Mouse (Mus musculus) stomach, embryonic 14.5 days (tissue): ENCODE data around the gene Arhgef19. TPM values are rescaled to one million over a fixed set of nuclear protein-coding genes. Genes with fewer than 3 reads are reported as not detected.

ENCODE experiments used
- ATAC-seq: fragments of 200-750 bp; cut with Nextera tagmentation; 2 replicates; pipeline ENCODE4 v1.8.0; 2017; ENCODE audit warnings: low read depth, moderate TSS enrichment; ENCODE audit not compliant: insufficient number of reproducible peaks, insufficient read depth, low FRiP score
- H3K27ac ChIP-seq: fragments of 300-500 bp; sonication (generic); 2 replicates; pipeline ENCODE4 v1.5.1; 2014; ENCODE audit warnings: mild to moderate bottlenecking, low read length, moderate library complexity, mixed read lengths
- H3K27me3 ChIP-seq: fragments of 300-500 bp; sonication (generic); 2 replicates; pipeline ENCODE4 v1.6.1; 2014; ENCODE audit warnings: low read length, control low read depth, mixed read lengths; ENCODE audit not compliant: control insufficient read depth, insufficient read depth
- H3K36me3 ChIP-seq: fragments of 300-500 bp; sonication (generic); 2 replicates; pipeline ENCODE4 v1.6.1; 2014; ENCODE audit warnings: mild to moderate bottlenecking, control low read depth, low read length, moderate library complexity, mixed read lengths; ENCODE audit not compliant: control insufficient read depth, insufficient read depth
- H3K4me1 ChIP-seq: fragments of 300-500 bp; sonication (generic); 2 replicates; pipeline ENCODE4 v1.6.1; 2014; ENCODE audit warnings: low read length, control low read depth, mixed read lengths; ENCODE audit not compliant: control insufficient read depth, insufficient read depth
- H3K4me2 ChIP-seq: fragments of 300-500 bp; sonication (generic); replicated peaks from 2 replicates; pipeline ENCODE4 v1.6.1; 2014; ENCODE audit warnings: low read depth, low read length, control low read depth
- H3K4me3 ChIP-seq: fragments of 300-500 bp; sonication (generic); 2 replicates; pipeline ENCODE4 v1.5.1; 2014; ENCODE audit warnings: low read depth, low read length, control low read depth
- H3K9ac ChIP-seq: fragments of 300-500 bp; sonication (generic); replicated peaks from 2 replicates; pipeline ENCODE4 v1.6.1; 2014; ENCODE audit warnings: low read depth, mild to moderate bottlenecking, control low read depth, low read length, moderate library complexity, mixed read lengths
- H3K9me3 ChIP-seq: fragments of 300-500 bp; sonication (generic); 2 replicates; pipeline ENCODE4 v1.6.1; 2016; ENCODE audit warnings: low read depth, low read length, control low read depth; ENCODE audit not compliant: control insufficient read depth
- WGBS: fragments of 180-500 bp; shearing (Covaris S2); extraction: QIAGEN DNeasy Blood & Tissue Kit; methylation state at CpG from one replicate; pipeline ENCODE4 v1.1.7; 2014; 5-methylcytosine and 5-hydroxymethylcytosine counted together
- polyA plus RNA-seq: library from polyadenylated mRNA; unstranded; fragments of >200 nt; fragmentation: Nextera tagmentation; extraction: Ambion mirVana; gene quantifications from 2 replicates; pipeline ENCODE4 v1.2.1, GENCODE M21; 2014

The Arhgef19 gene
- polyA plus RNA-seq, 1 experiment from 2014 or later: 23.0 TPM

DNA sequence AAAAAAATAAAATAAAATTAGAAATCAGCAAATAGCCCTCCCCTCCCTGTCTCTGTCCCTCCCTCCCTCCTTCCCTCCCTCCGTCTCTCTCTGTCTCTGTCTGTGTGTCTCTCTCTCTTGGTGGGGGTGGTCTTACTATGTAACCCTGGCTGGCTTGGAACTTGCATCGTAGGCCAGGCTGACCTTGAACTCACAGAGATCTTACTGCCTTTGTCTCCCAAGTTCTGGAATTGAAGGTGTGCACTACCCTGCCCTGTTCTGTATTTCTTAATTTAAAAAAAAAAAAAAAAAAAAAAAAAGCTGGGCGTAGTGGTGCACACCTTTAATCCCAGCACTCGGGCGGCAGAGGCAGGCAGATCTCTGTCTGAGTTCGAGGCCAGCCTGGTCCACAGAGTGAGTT is 40.5 kb downstream of the Arhgef19 start:
- no peak overlapping the region for H3K4me2 ChIP-seq
- no peaks in the 10 kb centered on the region for H3K9me3 ChIP-seq
- ATAC-seq: no peak
- 95% methylated on average over 6 of the region's 6 CpGs for WGBS
- no peak overlapping the region for H3K9ac ChIP-seq
- no peak overlapping the region for H3K4me3 ChIP-seq
- peaks cover 30% of the 10 kb centered on the region for H3K4me1 ChIP-seq
- H3K27ac ChIP-seq: no peak overlapping the region
- no peaks in the 10 kb centered on the region for H3K36me3 ChIP-seq
- H3K27me3 ChIP-seq: no peaks in the 10 kb centered on the region

DNA sequence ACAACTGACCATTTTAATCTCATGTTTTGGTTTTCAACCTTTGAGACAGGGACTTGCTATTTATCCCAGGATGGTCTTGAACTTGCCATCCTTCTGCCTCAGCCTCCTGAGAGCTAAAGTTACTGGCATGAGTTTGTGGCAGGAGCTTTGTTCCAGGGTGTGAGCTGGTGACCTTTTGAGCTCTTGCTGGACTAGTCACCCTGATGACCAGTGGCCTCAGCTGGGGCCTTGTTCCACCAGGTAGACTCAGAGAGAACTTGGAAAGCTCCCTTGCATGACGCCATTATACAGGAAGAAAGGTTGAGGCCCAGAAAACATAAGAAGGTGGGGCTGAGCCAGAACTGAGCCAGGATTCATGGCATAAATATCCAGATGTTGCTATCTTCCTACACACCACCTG is 41.2 kb downstream of the Arhgef19 start:
- Histone ChIP-seq H3K4me2 (no peak overlapping the region), H3K27me3 (no peaks in the 10 kb centered on the region), H3K4me1 (peaks cover 31% of the 10 kb centered on the region), H3K4me3 (no peak overlapping the region), H3K9ac (no peak overlapping the region), H3K9me3 (no peaks in the 10 kb centered on the region), H3K27ac (no peak overlapping the region), H3K36me3 (no peaks in the 10 kb centered on the region)
- ATAC-seq: no peak
- 86% methylated on average over 1 of the region's 1 CpGs for WGBS

DNA sequence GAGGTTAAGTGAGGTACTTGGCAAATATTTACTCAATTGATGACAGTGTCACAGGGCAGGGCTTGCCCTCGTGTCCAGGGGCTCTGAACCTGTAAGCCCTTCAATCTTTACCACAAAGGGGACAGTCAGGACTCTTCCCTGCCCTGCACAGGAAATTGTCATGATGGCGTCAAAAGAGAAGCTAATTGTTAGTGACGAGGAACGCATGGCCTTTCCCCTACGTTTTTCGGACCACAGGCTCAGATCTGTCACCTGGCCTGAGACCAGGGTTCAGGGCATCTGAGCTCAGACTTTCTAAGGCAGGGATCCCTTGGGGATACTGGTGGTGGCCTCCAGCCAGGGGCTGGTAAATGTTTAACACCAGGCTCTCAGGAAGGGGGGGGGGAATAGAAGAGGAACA is 41.9 kb downstream of the Arhgef19 start:
- Histone ChIP-seq H3K36me3 (no peaks in the 10 kb centered on the region), H3K27ac (no peak overlapping the region), H3K9me3 (no peaks in the 10 kb centered on the region), H3K4me2 (no peak overlapping the region), H3K4me1 (peaks cover 31% of the 10 kb centered on the region), H3K27me3 (no peaks in the 10 kb centered on the region), H3K4me3 (no peak overlapping the region), H3K9ac (no peak overlapping the region)
- ATAC-seq: peak; percentile 23; the same call in 1 of the 2 replicates
- 28% methylated on average over 6 of the region's 6 CpGs for WGBS

DNA sequence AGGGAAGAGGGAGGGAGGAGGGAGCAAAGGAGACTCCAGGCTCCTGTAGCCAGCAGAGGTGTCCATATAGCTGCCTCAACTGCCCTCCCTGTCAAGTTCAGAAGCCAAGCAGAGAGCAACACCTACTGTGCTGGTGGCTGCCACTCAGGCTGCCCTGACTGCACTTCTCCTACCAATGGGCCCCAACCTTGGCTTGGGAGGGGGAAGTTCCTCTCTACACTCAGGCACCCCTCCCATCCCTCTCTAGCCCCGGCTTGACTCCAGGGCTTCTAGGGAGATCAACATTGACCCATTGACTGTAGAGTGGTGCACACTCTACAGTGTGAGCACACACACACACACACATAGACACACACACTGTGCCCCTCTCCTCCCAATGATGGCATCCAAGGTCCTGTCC is 42.3 kb downstream of the Arhgef19 start:
- Histone ChIP-seq H3K9ac (no peak overlapping the region), H3K4me2 (no peak overlapping the region), H3K4me1 (peaks cover 31% of the 10 kb centered on the region), H3K9me3 (no peaks in the 10 kb centered on the region), H3K36me3 (no peaks in the 10 kb centered on the region), H3K4me3 (no peak overlapping the region), H3K27ac (no peak overlapping the region), H3K27me3 (no peaks in the 10 kb centered on the region)
- whole genome bisulfite sequencing: 26% methylated on average over 1 of the region's 1 CpGs
- ATAC-seq: no peak; the same call in 1 of the 2 replicates

DNA sequence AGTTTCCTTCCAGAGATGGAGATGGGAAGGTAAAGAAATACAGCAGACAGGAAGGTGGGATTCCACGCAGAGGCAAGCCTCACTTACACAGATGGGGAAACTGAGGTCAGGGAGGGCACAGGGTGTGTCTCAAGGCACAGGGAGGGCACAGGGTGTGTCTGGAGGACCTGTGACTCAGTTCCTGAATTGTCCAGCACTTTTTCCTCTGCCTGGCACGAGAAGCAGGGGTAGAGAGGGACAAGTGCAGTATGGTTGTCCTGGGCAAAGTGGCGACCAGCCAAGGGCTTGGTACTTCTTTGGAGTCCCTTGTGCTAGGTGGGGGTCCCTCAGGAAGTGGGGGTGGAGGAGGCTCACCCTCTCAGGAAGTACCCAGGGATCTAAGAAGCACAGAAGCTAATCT is 42.8 kb downstream of the Arhgef19 start:
- Histone ChIP-seq H3K9ac (no peak overlapping the region), H3K27me3 (no peaks in the 10 kb centered on the region), H3K4me3 (no peak overlapping the region), H3K9me3 (no peaks in the 10 kb centered on the region), H3K4me2 (no peak overlapping the region), H3K4me1 (peaks cover 36% of the 10 kb centered on the region), H3K27ac (no peak overlapping the region), H3K36me3 (no peaks in the 10 kb centered on the region)
- ATAC-seq: no peak
- whole genome bisulfite sequencing: 53% methylated on average over 3 of the region's 3 CpGs

DNA sequence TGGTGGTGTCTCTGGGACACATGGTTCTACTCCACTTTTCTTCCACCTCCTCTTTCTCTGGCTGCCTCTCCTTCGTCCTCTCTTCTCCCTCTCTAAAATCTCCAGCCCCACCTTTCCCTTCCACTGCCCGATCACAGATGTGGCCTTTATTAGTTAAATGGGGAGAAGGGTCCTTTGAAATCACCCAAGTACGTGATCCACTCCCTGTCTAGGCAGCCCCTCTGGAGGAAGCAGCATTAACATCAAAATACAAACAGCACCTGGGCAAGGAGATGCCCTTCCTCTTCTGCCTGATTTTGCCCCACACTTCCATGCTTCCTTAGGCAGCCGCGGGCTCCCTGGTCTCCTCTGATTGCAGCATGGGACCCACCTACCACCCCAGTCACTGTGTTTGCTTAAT is 43.3 kb downstream of the Arhgef19 start:
- Histone ChIP-seq H3K4me2 (no peak overlapping the region), H3K9ac (no peak overlapping the region), H3K4me3 (no peak overlapping the region), H3K27ac (no peak overlapping the region), H3K9me3 (no peaks in the 10 kb centered on the region), H3K27me3 (no peaks in the 10 kb centered on the region), H3K4me1 (peaks cover 35% of the 10 kb centered on the region), H3K36me3 (no peaks in the 10 kb centered on the region)
- 58% methylated on average over 5 of the region's 5 CpGs for WGBS
- no peak for ATAC-seq

DNA sequence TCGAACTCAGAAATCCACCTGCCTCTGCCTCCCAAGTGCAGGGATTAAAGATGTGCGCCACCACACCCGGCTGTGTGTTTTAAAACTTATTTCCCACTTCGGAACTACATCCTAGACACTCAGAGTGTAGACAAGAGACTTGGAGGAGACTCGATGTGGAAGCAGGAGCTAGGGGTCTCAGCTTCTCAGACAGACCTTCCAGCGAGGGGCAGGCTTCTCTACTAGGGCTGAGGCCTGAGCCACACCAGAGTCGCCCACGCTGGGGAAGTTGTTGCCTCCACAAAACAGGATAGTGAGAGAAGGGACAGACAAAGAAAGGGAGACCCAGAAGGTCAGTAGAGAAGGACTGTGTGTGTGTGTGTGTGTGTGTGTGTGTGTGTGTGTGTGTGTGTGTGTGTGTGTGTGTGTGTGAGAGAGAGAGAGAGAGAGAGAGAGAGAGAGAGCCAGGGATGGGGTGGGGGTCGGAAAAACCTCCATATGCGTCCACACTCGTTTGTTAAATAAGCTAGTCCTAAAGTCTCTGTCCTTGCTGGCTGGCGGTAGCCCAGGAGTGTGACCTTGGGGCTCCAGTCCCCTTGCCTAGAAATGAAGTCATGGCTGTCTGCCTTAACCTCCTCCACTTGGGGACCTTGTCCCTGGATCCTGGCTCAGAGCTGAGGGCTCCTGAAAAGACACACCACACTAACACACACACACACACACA is 44.0 kb downstream of the Arhgef19 start:
- no peaks in the 10 kb centered on the region for H3K36me3 ChIP-seq
- 62% methylated on average over 12 of the region's 12 CpGs for WGBS
- no peak overlapping the region for H3K9ac ChIP-seq
- no peak overlapping the region for H3K4me3 ChIP-seq
- no peak overlapping the region for H3K4me2 ChIP-seq
- H3K27me3 ChIP-seq: no peaks in the 10 kb centered on the region
- H3K9me3 ChIP-seq: no peaks in the 10 kb centered on the region
- no peak for ATAC-seq
- H3K4me1 ChIP-seq: peaks cover 28% of the 10 kb centered on the region
- no peak overlapping the region for H3K27ac ChIP-seq

DNA sequence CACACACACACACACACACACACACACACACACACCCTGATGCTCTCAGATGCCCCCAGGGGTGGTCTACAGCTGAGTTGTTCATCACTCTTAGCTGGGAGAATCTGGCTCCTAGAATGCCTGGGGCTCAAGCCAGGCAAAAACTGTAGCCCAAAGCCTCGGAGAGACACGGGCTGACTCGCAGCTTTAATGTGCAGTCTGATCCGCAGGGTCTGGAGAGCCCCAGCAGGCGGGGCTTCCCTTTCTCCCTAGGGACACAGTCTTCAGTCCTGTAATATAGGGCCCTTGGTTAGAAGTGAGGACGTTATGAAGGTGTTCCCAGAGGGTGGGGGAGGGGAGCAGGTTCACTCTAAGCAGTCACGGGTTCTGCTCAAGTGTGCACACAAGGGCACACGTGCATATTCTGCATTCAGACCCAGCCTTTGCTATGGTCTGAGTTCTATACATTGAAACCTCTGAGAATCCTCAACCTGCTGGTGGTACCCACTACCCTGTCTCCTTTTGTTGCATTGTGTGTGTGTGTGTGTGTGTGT is 44.6 kb downstream of the Arhgef19 start:
- 23% methylated on average over 8 of the region's 8 CpGs for whole genome bisulfite sequencing
- Histone ChIP-seq H3K36me3 (no peaks in the 10 kb centered on the region), H3K4me1 (peaks cover 28% of the 10 kb centered on the region; the same call in 1 of the 2 replicates), H3K4me3 (no peak overlapping the region), H3K27ac (no peak overlapping the region), H3K9me3 (no peaks in the 10 kb centered on the region), H3K9ac (no peak overlapping the region), H3K4me2 (no peak overlapping the region), H3K27me3 (no peaks in the 10 kb centered on the region)
- ATAC-seq: no peak

DNA sequence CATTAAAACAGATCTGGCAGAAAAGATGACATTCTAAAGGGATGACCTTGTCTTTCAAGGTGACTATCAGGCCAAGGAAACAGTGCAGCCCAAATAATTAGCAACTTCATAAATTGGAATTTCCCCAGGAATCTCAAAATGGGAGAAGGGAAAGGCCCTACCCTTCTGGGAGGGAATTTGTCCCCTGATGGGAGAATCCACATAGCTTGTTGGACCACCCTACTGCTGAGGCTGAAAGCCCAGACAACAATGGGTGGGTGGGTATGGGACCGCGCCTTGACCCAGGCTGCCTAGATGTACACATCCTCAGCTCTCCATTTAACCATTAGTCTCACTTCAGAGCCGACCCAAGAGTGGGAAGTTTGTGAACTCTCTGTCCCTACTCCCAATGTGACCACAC is 45.2 kb downstream of the Arhgef19 start:
- Histone ChIP-seq H3K36me3 (no peaks in the 10 kb centered on the region), H3K27me3 (no peaks in the 10 kb centered on the region), H3K4me3 (no peak overlapping the region), H3K4me2 (no peak overlapping the region), H3K27ac (no peak overlapping the region), H3K9ac (no peak overlapping the region), H3K4me1 (peaks cover 28% of the 10 kb centered on the region; the same call in 1 of the 2 replicates), H3K9me3 (no peaks in the 10 kb centered on the region)
- 65% methylated on average over 3 of the region's 3 CpGs for WGBS
- ATAC-seq: no peak
